Mouse (Mus musculus) liver, embryonic 11.5 days (tissue): Measurements from ENCODE around the gene Olfr314. TPM values are rescaled to one million over a fixed set of nuclear protein-coding genes. Genes with fewer than 3 reads are reported as not detected.

Experiments
- ATAC-seq: fragments of 200-750 bp; cut with Nextera tagmentation; replicated peaks from 2 replicates; pipeline ENCODE4 v1.8.0; 2017; ENCODE audit warnings: moderate number of reproducible peaks, mild to moderate bottlenecking, moderate TSS enrichment, moderate library complexity; ENCODE audit not compliant: low FRiP score
- DNase-seq: peaks from one replicate; pipeline ENCODE4 v3.0.0-alpha.2; 2017; ENCODE audit warnings: low spot score
- H3K27ac ChIP-seq: fragments of 300-500 bp; sonication (generic); 2 replicates; pipeline ENCODE4 v1.5.1; 2014; ENCODE audit warnings: mild to moderate bottlenecking, low read depth, low read length, control low read depth
- H3K27me3 ChIP-seq: fragments of 300-500 bp; sonication (generic); replicated peaks from 2 replicates; pipeline ENCODE4 v1.6.1; 2014; ENCODE audit warnings: low read length, mixed read lengths; ENCODE audit not compliant: control insufficient read depth, insufficient read depth
- H3K36me3 ChIP-seq: fragments of 300-500 bp; sonication (generic); 2 replicates; pipeline ENCODE4 v1.6.1; 2014; ENCODE audit warnings: mild to moderate bottlenecking, low read length, moderate library complexity, mixed read lengths; ENCODE audit not compliant: control insufficient read depth, insufficient read depth
- H3K4me1 ChIP-seq: fragments of 300-500 bp; sonication (generic); replicated peaks from 2 replicates; pipeline ENCODE4 v1.6.1; 2014; ENCODE audit warnings: low read length, mixed read lengths; ENCODE audit not compliant: control insufficient read depth, insufficient read depth
- H3K4me2 ChIP-seq: fragments of 300-500 bp; sonication (generic); 2 replicates; pipeline ENCODE4 v1.6.1; 2014; ENCODE audit warnings: mild to moderate bottlenecking, control low read depth, moderate library complexity
- H3K4me3 ChIP-seq: fragments of 300-500 bp; sonication (generic); 2 replicates; pipeline ENCODE4 v1.5.1; 2014; ENCODE audit warnings: low read depth, low read length, control low read depth
- H3K9ac ChIP-seq: fragments of 300-500 bp; sonication (generic); 2 replicates; pipeline ENCODE4 v1.6.1; 2014; ENCODE audit warnings: low read depth, low read length, control low read depth
- H3K9me3 ChIP-seq: fragments of 300-500 bp; sonication (generic); 2 replicates; pipeline ENCODE4 v1.6.1; 2016; ENCODE audit warnings: low read length, inconsistent platforms, mixed read lengths; ENCODE audit not compliant: control insufficient read depth
- WGBS: fragments of 180-500 bp; shearing (Covaris S2); extraction: QIAGEN DNeasy Blood & Tissue Kit; methylation state at CpG from one replicate; pipeline ENCODE4 v1.1.7; 2014; 5-methylcytosine and 5-hydroxymethylcytosine counted together
- polyA plus RNA-seq: library from polyadenylated mRNA; unstranded; fragments of >200 nt; fragmentation: Nextera tagmentation; extraction: Ambion mirVana; gene quantifications from 2 replicates; pipeline ENCODE4 v1.2.1, GENCODE M21; 2014

Gene Olfr314
- polyA plus RNA-seq, 1 experiment from 2014 or later = not detected

DNA sequence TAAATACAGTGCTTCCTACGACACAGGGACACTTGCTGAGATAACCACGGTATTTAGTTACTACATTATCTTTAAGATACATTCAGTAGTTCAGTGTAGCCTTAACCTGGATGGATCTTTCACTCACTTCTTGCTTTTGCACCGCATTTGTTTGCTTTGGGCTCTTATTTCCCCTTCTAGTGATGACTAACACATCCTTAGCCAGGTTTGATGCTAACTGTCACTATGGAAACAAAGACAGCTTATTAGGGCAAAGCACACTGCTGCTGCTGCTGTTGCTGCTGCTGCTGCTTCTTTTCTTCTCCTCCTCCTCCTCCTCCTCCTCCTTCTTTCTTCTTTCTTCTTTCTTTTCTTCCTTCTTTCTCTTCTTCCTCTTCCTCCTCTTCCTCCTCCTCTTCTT, 6.8 kb downstream of the Olfr314 start:
- ATAC-seq (no peak), DNase-seq (no peak)
- H3K9me3 ChIP-seq = no peaks in the 10 kb centered on the region
- no peaks in the 10 kb centered on the region for H3K36me3 ChIP-seq
- no peaks in the 10 kb centered on the region for H3K27me3 ChIP-seq
- H3K4me2 ChIP-seq = no peak overlapping the region
- 31% methylated on average over 3 of the region's 3 CpGs for whole genome bisulfite sequencing
- H3K4me1 ChIP-seq = no peaks in the 10 kb centered on the region
- H3K27ac ChIP-seq = no peak overlapping the region
- H3K9ac ChIP-seq = no peak overlapping the region
- no peak overlapping the region for H3K4me3 ChIP-seq

GRCm38 (mm10) chr11:58790053-58790452, 7.3 kb downstream of the Olfr314 start:
- Histone ChIP-seq H3K9me3 (no peaks in the 10 kb centered on the region), H3K36me3 (no peaks in the 10 kb centered on the region), H3K9ac (no peak overlapping the region), H3K4me1 (no peaks in the 10 kb centered on the region), H3K27me3 (no peaks in the 10 kb centered on the region), H3K27ac (no peak overlapping the region), H3K4me2 (no peak overlapping the region), H3K4me3 (no peak overlapping the region)
- ATAC-seq (no peak), DNase-seq (no peak)
- 35% methylated on average over 2 of the region's 2 CpGs for WGBS

DNA sequence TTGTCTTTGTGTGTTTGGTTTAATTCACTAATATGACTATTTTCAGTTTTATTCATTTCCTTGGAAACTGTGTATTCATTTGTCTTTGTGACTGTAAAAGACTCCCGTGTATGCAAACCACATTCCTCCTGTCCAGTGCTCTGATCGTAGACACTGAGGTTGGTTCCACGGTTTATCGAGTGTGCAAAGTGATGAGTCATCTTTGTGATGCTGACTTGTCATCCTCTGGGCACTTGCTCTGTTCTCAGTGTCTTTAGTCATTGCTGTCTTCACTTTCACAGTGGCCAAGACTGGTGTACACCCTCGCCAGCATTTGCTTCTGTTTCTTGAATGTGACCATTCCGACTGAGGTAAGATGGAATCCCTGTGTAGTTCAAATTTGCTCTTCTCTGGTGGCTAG, 7.9 kb downstream of the Olfr314 start:
- Histone ChIP-seq H3K36me3 (no peaks in the 10 kb centered on the region), H3K27ac (no peak overlapping the region), H3K4me1 (no peaks in the 10 kb centered on the region), H3K4me2 (no peak overlapping the region), H3K9ac (no peak overlapping the region), H3K9me3 (no peaks in the 10 kb centered on the region), H3K27me3 (no peaks in the 10 kb centered on the region), H3K4me3 (no peak overlapping the region)
- no peak for DNase-seq
- 72% methylated on average over 6 of the region's 6 CpGs for WGBS
- ATAC-seq = no peak

GRCm38 (mm10) chr11:58795856-58796255, 13.1 kb downstream of the Olfr314 start:
- Histone ChIP-seq H3K9me3 (no peaks in the 10 kb centered on the region), H3K27me3 (no peaks in the 10 kb centered on the region), H3K36me3 (no peaks in the 10 kb centered on the region), H3K4me2 (no peak overlapping the region), H3K4me3 (no peak overlapping the region), H3K4me1 (no peaks in the 10 kb centered on the region), H3K27ac (no peak overlapping the region), H3K9ac (no peak overlapping the region)
- WGBS = 77% methylated on average over 2 of the region's 2 CpGs
- ATAC-seq (no peak), DNase-seq (no peak)

DNA sequence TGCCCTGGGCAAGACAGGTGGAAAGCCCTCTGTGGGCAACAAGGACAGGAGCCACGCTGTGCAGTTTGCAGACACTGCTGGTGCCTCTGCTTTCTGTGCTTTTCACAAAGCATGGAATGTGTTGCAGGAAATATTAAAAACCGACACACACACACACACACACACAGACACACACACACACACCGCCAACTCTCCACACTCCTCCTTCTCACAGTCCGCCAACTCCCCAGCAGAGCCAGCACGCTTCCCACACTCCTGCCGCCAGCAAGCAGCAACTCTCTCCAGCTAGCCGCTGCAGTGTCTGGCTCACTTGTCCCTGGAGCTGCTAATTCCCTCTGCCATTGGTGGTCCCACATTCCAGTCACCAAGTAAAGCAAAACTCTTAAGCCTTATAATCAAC, 14.1 kb downstream of the Olfr314 start:
- ATAC-seq (no peak), DNase-seq (no peak)
- 80% methylated on average over 7 of the region's 7 CpGs for WGBS
- Histone ChIP-seq H3K4me1 (no peaks in the 10 kb centered on the region; the same call in 1 of the 2 replicates), H3K4me2 (no peak overlapping the region), H3K9me3 (no peaks in the 10 kb centered on the region), H3K36me3 (no peaks in the 10 kb centered on the region), H3K9ac (no peak overlapping the region), H3K27ac (no peak overlapping the region), H3K4me3 (no peak overlapping the region), H3K27me3 (no peaks in the 10 kb centered on the region)

- Histone ChIP-seq H3K9ac (no peak overlapping the region), H3K27ac (no peak overlapping the region), H3K36me3 (no peaks in the 10 kb centered on the region), H3K4me3 (no peak overlapping the region), H3K4me2 (no peak overlapping the region), H3K4me1 (no peaks in the 10 kb centered on the region; the same call in 1 of the 2 replicates), H3K27me3 (no peaks in the 10 kb centered on the region), H3K9me3 (no peaks in the 10 kb centered on the region)
- no peak for DNase-seq
- WGBS = 66% methylated on average over 5 of the region's 5 CpGs
- no peak for ATAC-seq
Observed at GRCm38 (mm10) chr11:58799747-58800146, 17.0 kb downstream of the Olfr314 start.

GRCm38 (mm10) chr11:58801558-58802228, 18.9 kb downstream of the Olfr314 start, which contains the start of gene Fam183b:
Fam183b (minus strand) TSS chr11:58801960.
- no peak for DNase-seq
- ATAC-seq = no peak

GRCm38 (mm10) chr11:58803871-58804270, 21.1 kb downstream of the Olfr314 start:
- no peak overlapping the region for H3K4me2 ChIP-seq
- no peaks in the 10 kb centered on the region for H3K27me3 ChIP-seq
- no peak for ATAC-seq
- no peaks in the 10 kb centered on the region for H3K36me3 ChIP-seq
- DNase-seq = no peak
- no peak overlapping the region for H3K27ac ChIP-seq
- 68% methylated on average over 4 of the region's 4 CpGs for WGBS
- H3K9me3 ChIP-seq = no peaks in the 10 kb centered on the region
- H3K4me3 ChIP-seq = no peak overlapping the region
- H3K4me1 ChIP-seq = no peaks in the 10 kb centered on the region; the same call in 1 of the 2 replicates
- H3K9ac ChIP-seq = no peak overlapping the region

More at GRCm38 (mm10) chr11:58801558-58802228, 18.9 kb downstream of the Olfr314 start, which contains the start of gene Fam183b:
- Histone ChIP-seq H3K4me2 (no peak within 1 kb of the TSS), H3K27ac (no peak within 1 kb of the TSS), H3K4me1 (no peaks in the 10 kb centered on the region; the same call in 1 of the 2 replicates), H3K27me3 (no peaks in the 10 kb centered on the region), H3K9ac (no peak within 1 kb of the TSS), H3K4me3 (no peak within 1 kb of the TSS), H3K36me3 (no peaks in the 10 kb centered on the region), H3K9me3 (no peaks in the 10 kb centered on the region)
- WGBS = 44% methylated on average over 14 of the region's 14 CpGs

- H3K4me1 ChIP-seq = no peaks in the 10 kb centered on the region; the same call in 1 of the 2 replicates
- no peak overlapping the region for H3K4me3 ChIP-seq
- whole genome bisulfite sequencing = 57% methylated on average over 2 of the region's 2 CpGs
Observed at GRCm38 (mm10) chr11:58804393-58804792, 21.6 kb downstream of the Olfr314 start.

More at GRCm38 (mm10) chr11:58804393-58804792, 21.6 kb downstream of the Olfr314 start:
- DNase-seq = no peak
- Histone ChIP-seq H3K27me3 (no peaks in the 10 kb centered on the region), H3K4me2 (no peak overlapping the region), H3K9me3 (no peaks in the 10 kb centered on the region), H3K9ac (no peak overlapping the region), H3K27ac (no peak overlapping the region), H3K36me3 (no peaks in the 10 kb centered on the region)
- ATAC-seq = no peak
